Mouse (Mus musculus) lung, embryonic 14.5 days (tissue): ENCODE measurements around the gene Ap3b1. TPM values are rescaled to one million over a fixed set of nuclear protein-coding genes. Genes with fewer than 3 reads are reported as not detected.
A peak's percentile ranks its signal among the peaks of the same experiment; 100 is the strongest.
"Not testable (repeated sequence)": the region's sequence is repeated elsewhere in the genome, so short reads cannot be mapped to it uniquely, and the experiment has no call there.

Experiments
- ATAC-seq: fragments of 200-750 bp; cut with Nextera tagmentation; 2 replicates; pipeline ENCODE4 v1.8.0; 2017; ENCODE audit warnings: mild to moderate bottlenecking, moderate TSS enrichment, moderate library complexity; ENCODE audit not compliant: insufficient read depth
- DNase-seq: peaks from one replicate; pipeline ENCODE4 v3.0.0-alpha.2; 2015
- H3K27ac ChIP-seq: fragments of 300-500 bp; sonication (generic); 2 replicates; pipeline ENCODE4 v1.5.1; 2014; ENCODE audit warnings: low read depth, mild to moderate bottlenecking, moderate library complexity
- H3K27me3 ChIP-seq: fragments of 300-500 bp; sonication (generic); 2 replicates; pipeline ENCODE4 v1.6.1; 2014; ENCODE audit warnings: low read length, control low read depth; ENCODE audit not compliant: insufficient read depth
- H3K36me3 ChIP-seq: fragments of 300-500 bp; sonication (generic); 2 replicates; pipeline ENCODE4 v1.6.1; 2014; ENCODE audit warnings: control low read depth; ENCODE audit not compliant: insufficient read depth
- H3K4me1 ChIP-seq: fragments of 300-500 bp; sonication (generic); 2 replicates; pipeline ENCODE4 v1.6.1; 2014; ENCODE audit warnings: antibody characterized with exemption, control low read depth; ENCODE audit not compliant: insufficient read depth
- H3K4me2 ChIP-seq: fragments of 300-500 bp; sonication (generic); 2 replicates; pipeline ENCODE4 v1.6.1; 2014; ENCODE audit warnings: mild to moderate bottlenecking
- H3K4me3 ChIP-seq: fragments of 300-500 bp; sonication (generic); 2 replicates; pipeline ENCODE4 v1.5.1; 2014; ENCODE audit warnings: low read depth, low read length
- H3K9ac ChIP-seq: fragments of 300-500 bp; sonication (generic); 2 replicates; pipeline ENCODE4 v1.6.1; 2014
- H3K9me3 ChIP-seq: fragments of 300-500 bp; sonication (generic); 2 replicates; pipeline ENCODE4 v1.6.1; 2016; ENCODE audit warnings: low read depth, low read length, control low read depth
- CTCF ChIP-seq: IDR thresholded peaks from 2 replicates; pipeline ENCODE4 v1.5.1; 2016; ENCODE audit warnings: antibody characterized with exemption, low read depth
- WGBS: fragments of 180-500 bp; shearing (Covaris S2); extraction: QIAGEN DNeasy Blood & Tissue Kit; methylation state at CpG from one replicate; pipeline ENCODE4 v1.1.7; 2014; 5-methylcytosine and 5-hydroxymethylcytosine counted together
- polyA plus RNA-seq: library from polyadenylated mRNA; unstranded; fragments of >200 nt; fragmentation: Nextera tagmentation; extraction: Ambion mirVana; gene quantifications from 2 replicates; pipeline ENCODE4 v1.2.1, GENCODE M21; 2014

The Ap3b1 gene
- polyA plus RNA-seq = 43.6 and 44.2 TPM in 2 replicates

- H3K27ac ChIP-seq = peak within 1 kb of the TSS; percentile 86
- H3K9ac ChIP-seq = peak within 1 kb of the TSS; percentile 88
- under 1% methylated on average over 79 of the region's 79 CpGs for WGBS
- H3K4me1 ChIP-seq = peaks cover 5% of the 10 kb centered on the region
- H3K36me3 ChIP-seq = no peaks in the 10 kb centered on the region
- H3K4me3 ChIP-seq = peak within 1 kb of the TSS; percentile 83
- H3K27me3 ChIP-seq = no peaks in the 10 kb centered on the region
- TF ChIP-seq CTCF = no peak
- DNase-seq = peak; percentile 96
- ATAC-seq = peak; percentile 96
- no peaks in the 10 kb centered on the region; the same call in 1 of the 2 replicates for H3K9me3 ChIP-seq
- H3K4me2 ChIP-seq = peak within 1 kb of the TSS; percentile 86
Observed at GRCm38 (mm10) chr13:94358401-94359265, at the start of gene Ap3b1. Gene Ap3b1 (plus strand): TSS chr13:94358960.

GRCm38 (mm10) chr13:94312812-94313211 lies 45.9 kb upstream of the Ap3b1 start:
- not testable (repeated sequence) for H3K4me1 ChIP-seq, H3K27me3 ChIP-seq, H3K4me2 ChIP-seq, H3K9ac ChIP-seq, ATAC-seq, DNase-seq, H3K9me3 ChIP-seq, H3K36me3 ChIP-seq, H3K4me3 ChIP-seq, H3K27ac ChIP-seq
- 85% methylated on average over 8 of the region's 8 CpGs for WGBS

- ATAC-seq (no peak), DNase-seq (no peak)
- no peaks in the 10 kb centered on the region for H3K4me1 ChIP-seq
- H3K4me3 ChIP-seq = no peak overlapping the region
- H3K9me3 ChIP-seq = no peaks in the 10 kb centered on the region
- WGBS = 74% methylated on average over 10 of the region's 10 CpGs
- H3K36me3 ChIP-seq = no peaks in the 10 kb centered on the region
- H3K4me2 ChIP-seq = no peak overlapping the region
- H3K9ac ChIP-seq = no peak overlapping the region
- TF ChIP-seq CTCF = no peak
- no peak overlapping the region for H3K27ac ChIP-seq
- no peaks in the 10 kb centered on the region for H3K27me3 ChIP-seq
Observed at GRCm38 (mm10) chr13:94316975-94317511, 41.7 kb upstream of the Ap3b1 start.

GRCm38 (mm10) chr13:94321094-94321792 lies 37.5 kb upstream of the Ap3b1 start:
- H3K4me1 ChIP-seq = no peaks in the 10 kb centered on the region
- no peaks in the 10 kb centered on the region for H3K27me3 ChIP-seq
- no peak overlapping the region for H3K9ac ChIP-seq
- WGBS = 82% methylated on average over 1 of the region's 1 CpGs
- no peak for TF ChIP-seq CTCF
- H3K4me3 ChIP-seq = no peak overlapping the region
- H3K36me3 ChIP-seq = no peaks in the 10 kb centered on the region
- H3K27ac ChIP-seq = no peak overlapping the region
- 0 out of 2 replicates have a peak, but pooled peaks cover 4% of the 10 kb centered on the region for H3K9me3 ChIP-seq
- DNase-seq (no peak), ATAC-seq (no peak)
- no peak overlapping the region for H3K4me2 ChIP-seq

GRCm38 (mm10) chr13:94322475-94322874 lies 36.3 kb upstream of the Ap3b1 start:
- DNase-seq (no peak), ATAC-seq (no peak)
- Histone ChIP-seq H3K27me3 (no peaks in the 10 kb centered on the region), H3K4me3 (no peak overlapping the region), H3K9me3 (0 out of 2 replicates have a peak, but pooled peaks cover 4% of the 10 kb centered on the region), H3K4me1 (no peaks in the 10 kb centered on the region), H3K9ac (no peak overlapping the region), H3K27ac (no peak overlapping the region), H3K36me3 (no peaks in the 10 kb centered on the region), H3K4me2 (no peak overlapping the region)
- TF ChIP-seq CTCF = no peak
- WGBS = 84% methylated on average over 4 of the region's 4 CpGs

GRCm38 (mm10) chr13:94328063-94328462 lies 30.7 kb upstream of the Ap3b1 start:
- 0 out of 2 replicates have a peak, but pooled peaks cover 4% of the 10 kb centered on the region for H3K9me3 ChIP-seq
- no peak overlapping the region for H3K9ac ChIP-seq
- H3K36me3 ChIP-seq = no peaks in the 10 kb centered on the region
- H3K27me3 ChIP-seq = no peaks in the 10 kb centered on the region
- WGBS = 55% methylated on average over 3 of the region's 3 CpGs
- TF ChIP-seq CTCF = no peak
- no peaks in the 10 kb centered on the region for H3K4me1 ChIP-seq
- no peak overlapping the region for H3K4me3 ChIP-seq
- H3K27ac ChIP-seq = no peak overlapping the region
- peak; percentile 25 for DNase-seq
- ATAC-seq = no peak
- H3K4me2 ChIP-seq = no peak overlapping the region

- not testable (repeated sequence) for H3K4me1 ChIP-seq, H3K27ac ChIP-seq, DNase-seq, ATAC-seq, H3K4me2 ChIP-seq, H3K27me3 ChIP-seq, H3K36me3 ChIP-seq, H3K9ac ChIP-seq, H3K4me3 ChIP-seq, H3K9me3 ChIP-seq
- 88% methylated on average over 6 of the region's 6 CpGs for WGBS
Observed at GRCm38 (mm10) chr13:94329005-94329404, 29.8 kb upstream of the Ap3b1 start.
